Mouse (Mus musculus) adrenal gland, postnatal 0 days (tissue): ENCODE measurements around the gene Ccdc86. TPM values are rescaled to one million over a fixed set of nuclear protein-coding genes. Genes with fewer than 3 reads are reported as not detected.

Experiments
- polyA plus RNA-seq: library from polyadenylated mRNA; unstranded; fragments of >200 nt; fragmentation: Nextera tagmentation; extraction: Ambion mirVana; gene quantifications from 2 replicates; pipeline ENCODE4 v1.2.1, GENCODE M21; 2015

Ccdc86 gene
- polyA plus RNA-seq, result 10.8 and 19.5 TPM in 2 replicates

DNA sequence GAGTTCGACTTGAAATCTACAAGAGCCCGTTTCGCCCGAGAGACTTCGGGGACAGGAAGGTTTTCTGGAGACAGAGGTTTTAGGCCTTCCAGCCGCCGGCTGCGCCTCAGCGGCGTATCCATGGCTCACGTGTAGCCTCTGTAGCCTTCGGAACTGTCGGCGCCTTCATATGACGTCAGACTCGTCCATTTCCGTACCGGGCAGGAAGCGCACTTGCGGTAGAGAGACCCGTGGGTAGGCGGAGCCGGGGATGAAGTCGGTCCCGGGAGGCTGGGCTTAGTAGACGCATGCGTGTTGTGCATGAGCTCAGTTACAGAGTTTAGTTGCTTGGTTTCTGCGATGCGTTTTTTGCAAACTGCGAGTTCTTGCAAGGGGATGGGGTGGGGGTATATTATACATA is at the start of gene Ccdc86:
TSS of gene Ccdc86 (minus strand) at position 155 of the 400 bp plus-strand sequence.

DNA sequence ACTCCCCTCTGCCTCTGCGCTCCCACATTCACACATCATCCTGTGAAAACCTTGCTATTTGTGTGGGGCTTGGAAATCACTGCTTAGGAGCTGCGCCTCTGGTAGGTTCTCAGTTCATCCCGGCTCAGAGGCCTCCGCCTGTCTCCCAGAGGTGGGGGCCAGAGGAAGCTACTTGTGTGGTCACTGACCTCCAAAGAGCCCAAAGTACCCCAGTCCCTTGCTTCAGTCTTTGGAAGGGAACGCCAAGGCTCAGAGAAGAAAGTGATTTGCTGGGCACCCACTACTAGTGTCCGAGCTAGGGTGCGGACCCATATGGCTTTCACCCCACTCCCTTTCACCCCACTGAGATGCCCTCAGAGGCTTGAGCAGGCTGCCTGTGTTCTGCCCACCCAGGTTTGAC is 44.1 kb upstream of the Ccdc86 start, which contains the start of gene Ms4a15:
TSS of gene Ms4a15 (minus strand) at position 101 of the 400 bp plus-strand sequence.

DNA sequence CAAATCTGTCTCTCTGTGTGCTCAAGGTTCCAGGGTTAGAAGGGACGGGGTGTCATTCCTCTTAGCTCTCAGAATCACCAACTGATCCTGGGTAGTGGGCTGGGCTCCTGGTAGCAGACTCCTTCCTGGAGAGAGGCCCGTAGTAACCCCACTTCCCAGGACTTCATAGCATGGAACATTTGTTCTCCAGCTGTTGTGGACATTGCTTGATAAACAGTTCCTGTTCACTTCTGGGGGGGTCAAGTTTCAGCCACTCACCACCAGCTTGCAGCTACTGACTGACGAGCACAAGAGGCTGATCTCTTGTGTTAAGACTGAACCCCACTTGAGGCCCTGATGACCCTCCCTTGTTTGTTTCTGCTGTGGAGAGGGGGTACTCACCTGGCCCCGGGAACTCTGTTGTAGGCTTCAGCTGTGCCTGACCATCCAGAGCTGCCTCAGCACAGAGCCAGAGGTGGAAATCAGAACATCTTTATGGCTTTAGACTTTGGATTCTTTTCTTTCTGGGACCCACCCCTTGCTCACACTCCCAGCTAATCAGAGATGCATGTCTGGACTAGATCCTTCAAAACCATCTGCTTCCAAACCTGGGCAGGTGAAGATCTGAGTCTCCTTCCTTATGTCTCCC is 25.3 kb upstream of the Ccdc86 start, which contains the start of gene Ms4a10:
TSS of gene Ms4a10 (minus strand) at position 433 of the 628 bp plus-strand sequence.

DNA sequence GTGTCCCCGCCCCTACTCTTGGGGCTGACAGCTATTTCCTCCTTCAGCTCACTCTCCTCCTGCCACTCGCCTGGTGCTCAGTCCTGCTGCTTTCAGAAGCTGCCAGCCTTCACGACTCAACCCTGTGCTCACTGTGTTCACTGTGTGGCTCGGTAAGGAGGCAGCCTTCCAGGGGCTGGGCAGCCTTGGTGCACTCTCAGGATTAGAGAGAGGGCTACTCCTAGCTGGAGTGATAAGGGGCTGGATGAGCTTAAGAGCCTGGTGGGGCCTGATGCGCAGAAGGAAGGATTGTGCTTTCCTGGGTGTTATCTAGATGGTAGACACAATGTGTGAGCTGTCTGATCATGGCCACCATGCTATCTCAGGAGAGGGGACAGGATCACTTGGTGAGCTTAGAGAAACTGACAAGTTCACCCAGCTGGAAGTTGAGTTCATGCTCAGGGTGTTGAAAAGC is 11.9 kb downstream of the Ccdc86 start, which contains the start of gene Ptgdr2:
TSS of gene Ptgdr2 (plus strand) at position 51 of the 454 bp plus-strand sequence.

DNA sequence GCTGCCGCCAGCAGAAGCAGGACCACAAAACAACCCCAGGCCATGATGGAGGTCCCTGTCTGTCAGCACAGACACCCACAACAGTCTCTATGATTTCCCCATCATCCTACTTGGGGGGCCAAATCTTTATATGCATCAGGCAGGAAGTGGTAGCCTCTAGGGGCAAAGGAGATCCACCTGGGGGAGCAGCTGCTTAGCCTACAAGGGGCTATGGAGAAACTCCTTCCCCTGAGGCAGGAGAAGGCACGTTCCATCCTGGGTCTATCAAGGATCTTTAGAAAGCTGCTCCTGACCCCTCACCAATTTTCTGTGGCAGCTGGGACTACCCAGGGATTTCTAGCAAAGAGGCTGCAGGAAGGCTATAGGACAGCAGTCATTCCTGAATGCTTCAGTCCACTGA is 28.5 kb downstream of the Ccdc86 start, which contains the start of gene Zp1:
TSS of gene Zp1 (minus strand) at position 101 of the 400 bp plus-strand sequence.

DNA sequence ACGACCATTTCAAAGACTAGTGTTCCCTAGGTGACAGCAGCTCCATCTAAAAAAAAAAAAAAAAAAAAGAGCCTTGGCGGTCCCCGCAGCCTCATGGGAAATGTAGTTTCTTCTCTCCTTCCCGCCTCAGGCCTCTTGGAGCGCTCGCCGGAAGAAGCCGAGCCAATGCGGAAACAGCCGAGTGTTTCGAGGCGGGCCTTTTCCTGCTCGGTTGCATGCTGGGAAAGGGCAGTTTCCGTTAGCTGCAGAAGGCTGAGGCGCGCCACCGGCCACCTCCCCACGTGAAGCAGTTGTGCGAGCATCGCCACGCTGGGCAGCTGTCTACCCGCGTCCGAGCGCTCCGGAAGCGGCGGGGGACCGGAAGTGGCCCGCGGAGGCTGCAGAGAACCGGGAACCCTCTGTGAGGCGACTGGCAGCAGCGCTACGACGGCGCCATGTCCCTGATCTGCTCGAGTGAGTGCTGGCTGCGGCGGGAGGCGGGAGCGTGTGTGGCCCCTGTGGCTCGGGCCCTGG is 54.0 kb downstream of the Ccdc86 start, which contains the start of gene Prpf19:
TSS of gene Prpf19 (plus strand) at position 216 of the 513 bp plus-strand sequence.

Other genes starting within 250 kb of the Ccdc86 start
- 0.35 TPM in 1 of 2 replicates, not detected in the other for gene Cd5, start 210.3 kb downstream of the Ccdc86 start, polyA plus RNA-seq
- gene Cd6, start 119.2 kb downstream of the Ccdc86 start, polyA plus RNA-seq, result not detected in 2 replicates
- gene Slc15a3, start 109.5 kb downstream of the Ccdc86 start, polyA plus RNA-seq, result 0.80 and 1.6 TPM in 2 replicates
- 25.0 and 26.9 TPM in 2 replicates for gene Tmem132a, start 79.3 kb downstream of the Ccdc86 start, polyA plus RNA-seq
- gene Tmem109, start 67.3 kb downstream of the Ccdc86 start, polyA plus RNA-seq, result 74.4 and 98.8 TPM in 2 replicates
- 26.1 and 41.2 TPM in 2 replicates for gene Prpf19, start 54.0 kb downstream of the Ccdc86 start, polyA plus RNA-seq
- gene Zp1, start 28.6 kb downstream of the Ccdc86 start, polyA plus RNA-seq, result not detected in 2 replicates
- not detected in 2 replicates for gene Ptgdr2, start 12.1 kb downstream of the Ccdc86 start, polyA plus RNA-seq
- 21.2 and 34.7 TPM in 2 replicates for gene Ms4a10, start 25.4 kb upstream of the Ccdc86 start, polyA plus RNA-seq
- 0.06 and 0.37 TPM in 2 replicates for gene Ms4a15, start 44.0 kb upstream of the Ccdc86 start, polyA plus RNA-seq
- gene Ms4a18, start 68.8 kb upstream of the Ccdc86 start, polyA plus RNA-seq, result not detected in 2 replicates
- 0.23 and 0.50 TPM in 2 replicates for gene Ms4a8a, start 131.8 kb upstream of the Ccdc86 start, polyA plus RNA-seq
- not detected in 2 replicates for gene 1700017D01Rik, start 181.6 kb upstream of the Ccdc86 start, polyA plus RNA-seq
- not detected in 2 replicates for gene 1700025F22Rik, start 216.1 kb upstream of the Ccdc86 start, polyA plus RNA-seq
- gene Ms4a13, start 247.5 kb upstream of the Ccdc86 start, polyA plus RNA-seq, result not detected in 2 replicates